Mouse (Mus musculus): ENCODE measurements around the gene Kcnq2.

- no peak for TF ChIP-seq CTCF (IDR thresholded peaks at IDR 0.05; ENCODE audit: low read depth)
- TF ChIP-seq EP300 (optimal IDR thresholded peaks at IDR 0.05), result no peak
Observed at GRCm38 (mm10) chr2:181101626-181102025, 33.5 kb downstream of the Kcnq2 start.

All from stomach, postnatal 0 days (tissue).